Mouse (Mus musculus) C2C12 (cell line): ENCODE results near the gene Tff3. TPM values are rescaled to one million over a fixed set of nuclear protein-coding genes. Genes with fewer than 3 reads are reported as not detected.

Experiments
- H3K27me3 ChIP-seq: one replicate; pipeline ENCODE4 v1.6.1; 2011; ENCODE audit not compliant: control insufficient read depth, insufficient read depth, insufficient read length
- H3K36me3 ChIP-seq: one replicate; pipeline ENCODE4 v1.6.1; 2011; ENCODE audit not compliant: control insufficient read depth, insufficient read depth
- H3K4me3 ChIP-seq: one replicate; pipeline ENCODE4 v1.5.1; 2011; ENCODE audit warnings: mild to moderate bottlenecking, control low read depth; ENCODE audit not compliant: poor library complexity, insufficient read depth, severe bottlenecking
- H3K79me2 ChIP-seq: one replicate; pipeline ENCODE4 v1.6.1; 2011; ENCODE audit not compliant: control insufficient read depth, insufficient read depth
- H3K79me3 ChIP-seq: one replicate; pipeline ENCODE4 v1.6.1; 2011; ENCODE audit warnings: low read depth, control low read depth
- H3ac ChIP-seq: one replicate; pipeline ENCODE3; 2011; ENCODE audit warnings: low read depth; ENCODE audit not compliant: control insufficient read depth, insufficient read length
- CEBPB ChIP-seq: IDR thresholded peaks from one replicate; pipeline ENCODE4 v1.6.1; 2011; ENCODE audit warnings: low read depth, mild to moderate bottlenecking, control low read depth, moderate library complexity
- CTCF ChIP-seq: IDR thresholded peaks from one replicate; pipeline ENCODE4 v1.5.1; 2011; ENCODE audit not compliant: control insufficient read depth, insufficient read depth, insufficient read length
- FOSL1 ChIP-seq: IDR thresholded peaks from one replicate; pipeline ENCODE4 v1.8.0; 2011; ENCODE audit warnings: mild to moderate bottlenecking, low read length; ENCODE audit not compliant: poor library complexity, insufficient read depth, severe bottlenecking
- MAX ChIP-seq: IDR thresholded peaks from one replicate; pipeline ENCODE4 v1.6.1; 2011; ENCODE audit warnings: mild to moderate bottlenecking, control low read depth
- MYOD1 ChIP-seq: IDR thresholded peaks from one replicate; pipeline ENCODE4 v1.6.1; 2011; ENCODE audit warnings: low read depth; ENCODE audit not compliant: control insufficient read depth, insufficient read length
- MYOG ChIP-seq: IDR thresholded peaks from one replicate; pipeline ENCODE4 v1.6.1; 2011; ENCODE audit not compliant: control insufficient read depth, insufficient read length; ENCODE audit errors: extremely low read depth
- USF1 ChIP-seq: IDR thresholded peaks from one replicate; pipeline ENCODE4 v1.6.1; 2011; ENCODE audit warnings: low read depth, mild to moderate bottlenecking, control low read depth, moderate library complexity
- polyA plus RNA-seq: library from polyadenylated mRNA; unstranded; fragments of >200 nt; fragmentation: generic; extraction: Trizol; gene quantifications from one replicate; pipeline ENCODE4 v1.2.1, GENCODE M21; 2012; ENCODE audit warnings: missing spikeins

The Tff3 gene
- polyA plus RNA-seq, 1 experiment = not detected

DNA sequence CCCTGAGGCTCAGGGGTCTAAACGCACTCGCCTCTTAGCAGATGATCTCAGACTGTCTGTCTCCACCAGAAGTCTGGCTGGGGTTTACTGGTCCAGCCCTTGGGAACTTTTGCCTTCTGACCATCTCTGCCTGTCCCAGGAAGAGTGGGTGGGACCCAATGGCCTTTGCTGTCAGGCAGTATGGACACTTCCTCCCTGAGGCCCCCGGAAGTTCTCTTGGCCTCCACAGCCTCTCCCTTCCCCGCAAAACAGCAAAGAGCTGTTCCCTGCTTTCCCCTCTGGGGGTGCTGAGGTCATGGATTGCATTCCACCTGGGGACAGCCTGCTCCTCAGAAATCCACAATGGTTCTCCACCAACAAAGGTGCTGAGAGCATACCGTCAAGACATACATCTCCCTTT, 40.7 kb downstream of the Tff3 start:
- Histone ChIP-seq H3ac (no peak overlapping the region), H3K79me2 (no peaks in the 10 kb centered on the region), H3K36me3 (no peaks in the 10 kb centered on the region), H3K4me3 (no peak overlapping the region), H3K27me3 (no peaks in the 10 kb centered on the region), H3K79me3 (no peaks in the 10 kb centered on the region)
- TF ChIP-seq CEBPB (no peak), MYOD1 (no peak), MYOG (no peak), CTCF (no peak), FOSL1 (no peak), USF1 (no peak), MAX (no peak)

DNA sequence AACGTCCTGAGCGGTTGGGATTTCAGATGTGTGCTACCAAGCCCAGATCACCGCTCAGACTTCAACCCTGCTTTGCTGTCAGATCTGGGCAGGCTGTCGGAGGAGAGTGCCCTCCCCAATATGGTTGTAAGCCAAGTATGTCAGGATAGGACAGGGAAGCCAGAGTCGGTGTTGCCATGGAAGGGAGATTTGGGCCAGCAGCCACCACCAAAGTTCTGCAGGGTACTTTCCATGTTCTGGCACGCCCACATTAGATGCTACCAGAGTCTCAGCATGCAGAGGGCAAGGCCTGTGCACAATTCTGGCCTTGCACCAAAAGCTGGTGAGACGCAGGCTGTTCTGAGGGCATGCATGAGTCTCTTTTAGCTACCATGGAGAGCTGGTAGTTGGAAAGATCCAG, 43.2 kb downstream of the Tff3 start:
- no peaks in the 10 kb centered on the region for H3K79me3 ChIP-seq
- no peak overlapping the region for H3ac ChIP-seq
- TF ChIP-seq CEBPB (no peak), FOSL1 (no peak), MAX (no peak), MYOD1 (no peak), USF1 (no peak), MYOG (no peak), CTCF (no peak)
- H3K79me2 ChIP-seq = no peaks in the 10 kb centered on the region
- no peak overlapping the region for H3K4me3 ChIP-seq
- no peaks in the 10 kb centered on the region for H3K36me3 ChIP-seq
- H3K27me3 ChIP-seq = no peaks in the 10 kb centered on the region

DNA sequence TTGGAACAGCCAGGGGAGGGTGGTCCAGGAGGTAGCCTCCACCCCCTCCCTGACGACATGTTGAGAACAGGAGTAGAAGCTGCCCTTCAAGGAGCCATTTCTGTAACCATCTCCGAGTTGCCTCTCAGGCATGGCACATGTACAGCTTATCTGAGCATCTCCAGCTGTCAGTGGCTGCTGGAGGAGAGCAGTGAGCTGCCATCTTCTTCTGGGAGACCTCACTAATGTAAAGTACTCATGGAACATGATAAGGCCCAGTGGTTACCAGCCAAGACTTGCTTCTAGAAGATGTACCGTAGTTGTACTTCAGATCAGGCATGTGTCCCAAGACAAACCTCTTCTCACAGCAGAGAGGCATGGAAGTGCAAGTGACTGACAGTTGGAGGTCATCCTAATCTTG, 43.9 kb downstream of the Tff3 start:
- TF ChIP-seq USF1 (no peak), CTCF (no peak), FOSL1 (no peak), MYOD1 (no peak), CEBPB (no peak), MAX (no peak), MYOG (no peak)
- Histone ChIP-seq H3K79me2 (no peaks in the 10 kb centered on the region), H3ac (no peak overlapping the region), H3K79me3 (no peaks in the 10 kb centered on the region), H3K36me3 (no peaks in the 10 kb centered on the region), H3K27me3 (no peaks in the 10 kb centered on the region), H3K4me3 (no peak overlapping the region)

DNA sequence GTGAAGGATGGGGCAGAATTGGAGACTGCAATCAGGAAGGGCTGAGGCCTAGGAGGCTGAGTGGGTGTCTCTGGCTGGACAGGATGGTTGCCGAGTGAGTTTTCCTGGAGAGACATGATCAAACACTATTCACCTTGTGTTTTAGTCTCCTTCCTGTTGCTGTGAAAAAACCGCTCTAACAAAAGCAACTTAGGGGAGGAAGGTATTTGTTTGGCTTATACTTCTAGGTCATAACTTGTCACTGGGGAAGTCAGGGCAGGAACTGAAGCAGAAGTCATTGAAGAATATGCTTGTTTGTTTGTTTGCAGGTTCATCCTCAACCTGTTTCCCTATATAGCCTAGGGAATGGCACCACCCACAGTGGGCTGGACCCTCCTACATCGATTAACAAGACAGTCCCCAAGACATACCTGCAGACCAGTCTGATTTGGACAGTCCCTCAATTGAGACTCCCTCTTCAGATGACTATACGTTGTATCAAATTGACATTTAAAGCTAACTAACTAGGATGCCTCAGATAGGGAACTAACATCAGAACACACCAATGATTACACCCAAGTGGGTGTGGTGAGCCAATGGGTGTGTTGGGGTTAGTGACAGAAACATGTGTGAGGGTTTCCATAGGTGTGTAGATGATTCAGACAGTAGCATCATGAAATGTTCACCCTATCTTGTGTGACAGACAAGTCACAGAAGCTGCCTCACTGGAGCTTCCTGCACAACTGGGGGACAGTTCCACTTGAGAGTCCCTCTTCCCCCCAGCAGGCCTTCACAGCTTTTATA, 47.0 kb downstream of the Tff3 start:
- H3K79me2 ChIP-seq = no peaks in the 10 kb centered on the region
- no peaks in the 10 kb centered on the region for H3K36me3 ChIP-seq
- H3ac ChIP-seq = no peak overlapping the region
- H3K79me3 ChIP-seq = no peaks in the 10 kb centered on the region
- TF ChIP-seq FOSL1 (no peak), MAX (no peak), CEBPB (no peak), USF1 (no peak), MYOD1 (no peak), MYOG (no peak), CTCF (no peak)
- H3K27me3 ChIP-seq = no peaks in the 10 kb centered on the region
- H3K4me3 ChIP-seq = no peak overlapping the region

DNA sequence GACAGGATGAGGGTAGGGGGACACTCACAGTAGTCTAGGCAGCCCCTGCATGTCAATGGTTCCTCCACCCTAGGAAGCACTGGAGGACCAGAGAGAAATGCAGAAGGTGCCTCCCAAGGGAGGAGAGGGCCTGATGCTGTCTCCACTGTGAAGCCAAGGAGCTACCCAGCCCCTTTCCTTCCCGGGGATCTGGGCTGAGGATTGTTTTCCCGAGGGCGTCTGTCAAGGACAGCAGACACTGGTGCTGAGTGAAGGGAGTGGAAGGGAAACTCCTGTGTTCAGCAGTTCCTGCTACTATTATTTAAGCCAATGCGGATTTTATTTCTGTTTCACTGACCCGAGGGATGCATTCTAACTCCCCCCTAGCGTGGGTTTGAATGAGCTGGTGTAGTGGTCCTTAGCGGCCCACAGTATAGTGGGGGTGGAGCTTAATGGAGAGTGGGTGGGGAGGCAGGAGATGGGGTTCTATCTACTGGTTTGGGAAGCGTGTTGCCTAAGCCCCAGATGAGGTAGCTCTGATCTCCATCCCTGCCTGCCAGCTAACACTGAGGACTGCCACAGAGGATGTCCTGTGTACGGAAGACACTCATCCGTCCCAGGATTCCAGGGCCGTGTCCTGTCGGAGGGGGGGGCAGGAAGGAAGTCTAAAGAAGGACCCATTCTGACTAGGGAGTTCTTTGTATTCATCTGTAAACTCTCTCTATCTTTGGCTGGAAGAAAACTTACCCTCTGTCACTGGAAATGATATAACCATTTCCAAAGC, 50.2 kb downstream of the Tff3 start:
- Histone ChIP-seq H3K79me3 (no peaks in the 10 kb centered on the region), H3K4me3 (no peak overlapping the region), H3K27me3 (no peaks in the 10 kb centered on the region), H3ac (no peak overlapping the region), H3K36me3 (no peaks in the 10 kb centered on the region), H3K79me2 (no peaks in the 10 kb centered on the region)
- TF ChIP-seq MYOG (no peak), CEBPB (no peak), FOSL1 (no peak), MYOD1 (no peak), USF1 (no peak), CTCF (no peak), MAX (no peak)
